Mouse (Mus musculus): ENCODE measurements around the gene Plekha1.

- TF ChIP-seq CTCF (conservative IDR thresholded peaks at IDR 0.05; ENCODE audit: low read length) (no peak), POU5F1 (IDR thresholded peaks at IDR 0.05; ENCODE audit: borderline replicate concordance, low read length) (no peak)
Measured at GRCm38 (mm10) chr7:130897201-130897600, 31.6 kb downstream of the Plekha1 start.
